Mouse (Mus musculus): Measurements from ENCODE around the gene Ece1.

DNA sequence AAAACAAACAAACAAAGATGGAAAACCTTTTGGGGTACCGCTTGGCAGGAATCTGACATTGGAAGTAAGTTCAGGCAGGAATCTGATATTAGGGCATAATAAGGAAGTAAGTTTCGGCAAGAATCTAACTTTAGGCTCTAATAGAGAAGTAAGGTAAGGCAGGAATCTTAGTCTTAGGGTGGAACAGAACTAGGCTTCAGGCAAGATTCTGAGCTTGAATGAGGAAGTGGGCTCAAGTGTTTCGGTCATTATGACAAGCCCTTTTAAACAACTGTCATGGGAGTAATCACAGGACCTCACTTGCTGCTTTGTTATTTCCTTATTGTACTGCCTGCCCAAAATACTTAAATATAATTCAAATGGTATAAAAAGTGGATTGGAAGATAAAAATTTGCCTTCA, 43.7 kb upstream of the Ece1 start:
- TF ChIP-seq CTCF (IDR thresholded peaks at IDR 0.05; ENCODE audit: low read depth) (no peak), EP300 (optimal IDR thresholded peaks at IDR 0.05) (no peak)

Data from stomach, postnatal 0 days (tissue).